Mouse (Mus musculus): Measurements from ENCODE around the gene Gm4791.

Gm4791 gene

GRCm38 (mm10) chr9:46998338-46998791 is at the start of gene Gm4791:
TSS of gene Gm4791 (plus strand) at chr9:46998741.
- DNase-seq (ENCODE audit: extremely low read depth, low read depth, low spot score) = no peak

- no peak for DNase-seq (ENCODE audit: extremely low read depth, low read depth, low spot score)
These were observed 42.3 kb upstream of the Gm4791 start for GRCm38 (mm10) chr9:46956286-46956685.

- DNase-seq (ENCODE audit: extremely low read depth, low read depth, low spot score) = no peak
These were observed 41.1 kb upstream of the Gm4791 start for GRCm38 (mm10) chr9:46957420-46957950.

GRCm38 (mm10) chr9:46966028-46966427 is 32.5 kb upstream of the Gm4791 start:
- no peak for DNase-seq (ENCODE audit: extremely low read depth, low read depth, low spot score)

GRCm38 (mm10) chr9:46968970-46969369 is 29.6 kb upstream of the Gm4791 start:
- no peak for DNase-seq (ENCODE audit: extremely low read depth, low read depth, low spot score)

GRCm38 (mm10) chr9:46969406-46969805 is 29.1 kb upstream of the Gm4791 start:
- DNase-seq (ENCODE audit: extremely low read depth, low read depth, low spot score) = no peak

- DNase-seq (ENCODE audit: extremely low read depth, low read depth, low spot score) = no peak
These were observed 19.7 kb upstream of the Gm4791 start for GRCm38 (mm10) chr9:46978806-46979205.

- no peak for DNase-seq (ENCODE audit: extremely low read depth, low read depth, low spot score)
These were observed 18.4 kb upstream of the Gm4791 start for GRCm38 (mm10) chr9:46980111-46980510.

GRCm38 (mm10) chr9:46983471-46983870 is 15.1 kb upstream of the Gm4791 start:
- no peak for DNase-seq (ENCODE audit: extremely low read depth, low read depth, low spot score)

- DNase-seq (ENCODE audit: extremely low read depth, low read depth, low spot score) = no peak
These were observed 43.0 kb downstream of the Gm4791 start for GRCm38 (mm10) chr9:47041569-47041968.
